Mouse (Mus musculus) neural tube, embryonic 14.5 days (tissue): Measurements from ENCODE around the gene Elavl1. TPM values are rescaled to one million over a fixed set of nuclear protein-coding genes. Genes with fewer than 3 reads are reported as not detected.
"Not testable (repeated sequence)": the region's sequence is repeated elsewhere in the genome, so short reads cannot be mapped to it uniquely, and the experiment has no call there.

Experiments used
- ATAC-seq: fragments of 200-750 bp; cut with Nextera tagmentation; 2 replicates; pipeline ENCODE4 v1.8.0; 2017; ENCODE audit warnings: low read depth, mild to moderate bottlenecking, moderate TSS enrichment, moderate library complexity
- H3K27ac ChIP-seq: fragments of 300-500 bp; sonication (generic); 2 replicates; pipeline ENCODE4 v1.5.1; 2014; ENCODE audit warnings: low read depth, mild to moderate bottlenecking, control low read depth, low read length, moderate library complexity, mixed read lengths
- H3K27me3 ChIP-seq: fragments of 300-500 bp; sonication (generic); 2 replicates; pipeline ENCODE4 v1.6.1; 2014; ENCODE audit warnings: low read length; ENCODE audit not compliant: control insufficient read depth, insufficient read depth
- H3K36me3 ChIP-seq: fragments of 300-500 bp; sonication (generic); 2 replicates; pipeline ENCODE4 v1.6.1; 2014; ENCODE audit warnings: low read length, mixed read lengths; ENCODE audit not compliant: control insufficient read depth, insufficient read depth
- H3K4me1 ChIP-seq: fragments of 300-500 bp; sonication (generic); 2 replicates; pipeline ENCODE4 v1.6.1; 2014; ENCODE audit warnings: low read length; ENCODE audit not compliant: control insufficient read depth, insufficient read depth
- H3K4me2 ChIP-seq: fragments of 300-500 bp; sonication (generic); 2 replicates; pipeline ENCODE4 v1.6.1; 2014; ENCODE audit warnings: mild to moderate bottlenecking, low read depth, low read length, control low read depth
- H3K4me3 ChIP-seq: fragments of 300-500 bp; sonication (generic); 2 replicates; pipeline ENCODE4 v1.5.1; 2014; ENCODE audit warnings: low read depth, low read length, control low read depth, mixed read lengths
- H3K9ac ChIP-seq: fragments of 300-500 bp; sonication (generic); replicated peaks from 2 replicates; pipeline ENCODE4 v1.6.1; 2014; ENCODE audit warnings: low read depth, mild to moderate bottlenecking, control low read depth, low read length, mixed read lengths
- H3K9me3 ChIP-seq: fragments of 300-500 bp; sonication (generic); 2 replicates; pipeline ENCODE4 v1.6.1; 2016; ENCODE audit warnings: low read length; ENCODE audit not compliant: control insufficient read depth
- WGBS: fragments of 180-500 bp; shearing (Covaris S2); extraction: QIAGEN DNeasy Blood & Tissue Kit; methylation state at CpG from one replicate; pipeline ENCODE4 v1.1.7; 2014; 5-methylcytosine and 5-hydroxymethylcytosine counted together
- polyA plus RNA-seq: library from polyadenylated mRNA; unstranded; fragments of >200 nt; fragmentation: Nextera tagmentation; extraction: Ambion mirVana; gene quantifications from 2 replicates; pipeline ENCODE4 v1.2.1, GENCODE M21; 2014

The Elavl1 gene
- polyA plus RNA-seq, 1 experiment from 2014 or later, result 106 TPM

DNA sequence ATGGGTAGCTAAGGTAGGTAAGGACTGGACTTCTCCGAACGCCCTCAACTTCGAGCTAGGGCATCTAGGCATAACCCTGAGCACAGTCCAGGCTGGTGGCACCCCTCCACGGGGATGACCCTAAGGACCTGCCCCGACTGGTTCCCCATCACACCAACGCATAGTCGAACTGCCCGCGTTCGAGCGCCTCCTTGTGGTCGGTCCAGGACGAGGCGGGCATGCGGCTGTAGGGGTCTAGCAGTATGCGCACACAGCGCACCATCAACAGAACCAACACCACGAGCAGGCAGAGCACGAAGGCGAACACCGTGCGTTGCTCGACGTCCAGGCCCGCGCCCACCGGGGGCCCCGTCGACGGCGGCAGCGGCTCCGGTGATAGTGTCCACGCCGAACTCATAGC is 67.0 kb downstream of the Elavl1 start:
- Histone ChIP-seq H3K36me3 (peaks cover 25% of the 10 kb centered on the region), H3K27ac (peak overlapping the region; percentile 94), H3K9me3 (no peaks in the 10 kb centered on the region), H3K27me3 (no peaks in the 10 kb centered on the region), H3K4me1 (peaks cover 31% of the 10 kb centered on the region), H3K4me2 (peak overlapping the region; percentile 65), H3K9ac (peak overlapping the region; percentile 97), H3K4me3 (peak overlapping the region; percentile 87)
- peak; percentile 70 for ATAC-seq
- 3% methylated on average over 35 of the region's 35 CpGs for WGBS

DNA sequence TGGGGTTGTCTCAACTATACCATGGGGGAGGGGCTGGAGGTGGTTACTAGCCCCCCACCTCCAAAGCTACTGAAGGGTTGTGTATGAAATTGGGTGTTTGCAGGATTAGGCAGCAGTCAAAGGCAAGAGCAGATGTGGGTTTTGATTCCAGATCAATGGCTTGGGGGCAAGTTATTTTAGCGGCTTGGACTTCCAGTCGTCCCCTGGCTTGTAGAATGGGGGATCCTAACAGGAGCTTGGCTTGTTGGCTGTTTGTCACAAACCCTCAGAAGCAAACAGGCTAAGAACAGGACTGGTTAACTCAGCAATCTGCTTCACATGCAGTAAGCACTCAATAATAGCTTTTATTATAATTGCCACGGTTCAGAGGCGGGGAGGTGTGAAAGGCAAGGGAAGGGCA is 67.9 kb downstream of the Elavl1 start:
- Histone ChIP-seq H3K4me1 (peaks cover 31% of the 10 kb centered on the region), H3K27ac (peak overlapping the region; percentile 94), H3K9ac (peak overlapping the region; percentile 97), H3K9me3 (no peaks in the 10 kb centered on the region), H3K27me3 (no peaks in the 10 kb centered on the region), H3K4me3 (peak overlapping the region; percentile 87), H3K36me3 (peaks cover 22% of the 10 kb centered on the region), H3K4me2 (peak overlapping the region; percentile 65)
- 63% methylated on average over 4 of the region's 4 CpGs for WGBS
- no peak for ATAC-seq

DNA sequence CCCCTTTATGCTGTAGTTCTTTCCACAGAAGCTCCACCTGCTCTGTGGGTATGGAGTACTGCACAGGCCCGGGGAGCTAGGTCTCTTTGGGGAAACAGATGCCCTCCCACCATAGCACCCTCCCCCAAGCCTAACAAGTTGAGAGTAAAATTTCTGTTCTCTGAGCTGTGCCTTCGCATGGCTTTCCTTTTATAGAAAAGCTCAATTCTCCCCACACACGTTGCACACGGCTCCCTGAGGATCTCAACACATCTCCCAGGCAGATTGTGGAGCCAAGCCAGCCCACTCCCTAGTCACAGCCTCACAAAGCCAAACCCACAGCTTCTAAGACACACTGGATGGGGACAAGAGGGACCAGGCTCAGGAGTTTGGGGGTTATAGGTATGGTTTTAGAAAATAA is 68.3 kb downstream of the Elavl1 start:
- Histone ChIP-seq H3K4me2 (peak overlapping the region; percentile 65), H3K9ac (peak overlapping the region; percentile 97; the same call in 1 of the 2 replicates), H3K27ac (peak overlapping the region; percentile 39), H3K9me3 (no peaks in the 10 kb centered on the region), H3K27me3 (no peaks in the 10 kb centered on the region), H3K36me3 (peaks cover 20% of the 10 kb centered on the region), H3K4me1 (peaks cover 31% of the 10 kb centered on the region), H3K4me3 (peak overlapping the region; percentile 87; the same call in 1 of the 2 replicates)
- WGBS, result 48% methylated on average over 4 of the region's 4 CpGs
- no peak for ATAC-seq

GRCm38 (mm10) chr8:4255471-4255870 is 69.7 kb downstream of the Elavl1 start:
- H3K36me3 ChIP-seq, result peaks cover 11% of the 10 kb centered on the region
- not testable (repeated sequence) for ATAC-seq
- WGBS, result 92% methylated on average over 7 of the region's 7 CpGs

GRCm38 (mm10) chr8:4254001-4254400 is 71.2 kb downstream of the Elavl1 start:
- peak overlapping the region; percentile 88 for H3K27ac ChIP-seq
- no peaks in the 10 kb centered on the region for H3K27me3 ChIP-seq
- H3K9me3 ChIP-seq, result no peaks in the 10 kb centered on the region
- peak overlapping the region; percentile 92 for H3K4me3 ChIP-seq
- H3K4me2 ChIP-seq, result peak overlapping the region; percentile 47
- peak overlapping the region; percentile 86; the same call in 1 of the 2 replicates for H3K9ac ChIP-seq
- ATAC-seq, result no peak
- H3K36me3 ChIP-seq, result peaks cover 12% of the 10 kb centered on the region
- H3K4me1 ChIP-seq, result peaks cover 22% of the 10 kb centered on the region
- 64% methylated on average over 6 of the region's 6 CpGs for WGBS

More at GRCm38 (mm10) chr8:4255471-4255870, 69.7 kb downstream of the Elavl1 start:
- H3K4me3 ChIP-seq, H3K9me3 ChIP-seq, H3K4me2 ChIP-seq, H3K9ac ChIP-seq, H3K27me3 ChIP-seq, H3K27ac ChIP-seq: not testable (repeated sequence)
- peaks cover 31% of the 10 kb centered on the region for H3K4me1 ChIP-seq

- Histone ChIP-seq H3K27ac (peak within 1 kb of the TSS; percentile 88), H3K36me3 (peaks cover 17% of the 10 kb centered on the region), H3K9ac (peak within 1 kb of the TSS; percentile 86), H3K4me2 (peak within 1 kb of the TSS; percentile 47), H3K27me3 (no peaks in the 10 kb centered on the region), H3K4me1 (peaks cover 22% of the 10 kb centered on the region), H3K9me3 (no peaks in the 10 kb centered on the region), H3K4me3 (peak within 1 kb of the TSS; percentile 92)
- ATAC-seq, result peak; percentile 89
- under 1% methylated on average over 69 of the region's 69 CpGs for WGBS
These were observed 72.0 kb downstream of the Elavl1 start, which contains the start of gene Snapc2 for GRCm38 (mm10) chr8:4252934-4253841. Gene Snapc2, plus strand, starts transcription at chr8:4253080.

- 0 out of 2 replicates have a peak, but pooled peaks have one; percentile 0 for ATAC-seq
- Histone ChIP-seq H3K4me2 (peak overlapping the region; percentile 47), H3K4me3 (peak overlapping the region; percentile 92), H3K27ac (peak overlapping the region; percentile 88), H3K36me3 (peaks cover 21% of the 10 kb centered on the region), H3K9ac (peak overlapping the region; percentile 86; the same call in 1 of the 2 replicates), H3K27me3 (no peaks in the 10 kb centered on the region), H3K9me3 (no peaks in the 10 kb centered on the region), H3K4me1 (peaks cover 13% of the 10 kb centered on the region)
- WGBS, result 45% methylated on average over 8 of the region's 8 CpGs
These were observed 73.0 kb downstream of the Elavl1 start for GRCm38 (mm10) chr8:4252116-4252760.

- Histone ChIP-seq H3K9ac (no peak overlapping the region), H3K4me2 (no peak overlapping the region), H3K27me3 (no peaks in the 10 kb centered on the region), H3K27ac (no peak overlapping the region), H3K4me1 (peaks cover 7% of the 10 kb centered on the region), H3K9me3 (no peaks in the 10 kb centered on the region), H3K4me3 (no peak overlapping the region), H3K36me3 (peaks cover 26% of the 10 kb centered on the region)
- peak; percentile 9; the same call in 1 of the 2 replicates for ATAC-seq
- 28% methylated on average over 26 of the region's 26 CpGs for WGBS
These were observed 74.8 kb downstream of the Elavl1 start for GRCm38 (mm10) chr8:4250306-4250970.
